Mouse (Mus musculus) left cerebral cortex, postnatal 4 days (tissue): Measurements from ENCODE around the gene Vmn2r63. TPM values are rescaled to one million over a fixed set of nuclear protein-coding genes. Genes with fewer than 3 reads are reported as not detected.
"Not testable (repeated sequence)": the region's sequence is repeated elsewhere in the genome, so short reads cannot be mapped to it uniquely, and the experiment has no call there.

Experiments used
- DNase-seq: peaks from one replicate; pipeline ENCODE4 v3.0.0-alpha.2; 2022
- intact Hi-C: fragments of 180-260 bp; cut with DNase I; formaldehyde crosslinking; loops from one replicate; pipeline ENCODE4 v1.15.1; 2025
- microRNA-seq: library from miRNA; unstranded; fragments of <30 nt; microRNA quantifications from one replicate; pipeline ENCODE4 v1.2.0, GENCODE M21; 2022
- total RNA-seq, 2 experiments: library from RNA; stranded (reverse); gene quantifications; 2 replicates each; pipeline ENCODE4 v1.2.3; 2021

The Vmn2r63 gene
- not detected for total RNA-seq

DNA sequence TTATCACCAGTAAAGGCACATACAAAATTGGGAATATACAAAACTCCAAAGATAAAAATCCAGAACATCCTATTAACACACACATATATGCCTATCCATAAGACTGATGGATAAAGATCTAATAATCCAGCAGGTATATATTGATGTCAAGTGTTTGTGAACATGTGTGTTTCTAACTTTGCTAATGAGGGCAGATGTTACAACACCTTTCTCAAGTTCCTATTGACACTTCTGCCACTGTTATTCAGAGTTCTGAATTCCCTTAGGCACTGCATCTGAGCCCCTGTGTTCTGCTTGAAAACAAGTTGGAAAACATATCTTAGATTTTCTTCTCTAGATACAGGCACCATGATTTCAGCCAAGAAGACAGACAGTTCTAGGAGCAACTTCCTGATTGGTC is at the start of gene Vmn2r63:
Gene Vmn2r63 (minus strand): TSS at position 101 of the 400 bp plus-strand sequence.
- intact Hi-C loops, DNase-seq: not testable (repeated sequence)

DNA sequence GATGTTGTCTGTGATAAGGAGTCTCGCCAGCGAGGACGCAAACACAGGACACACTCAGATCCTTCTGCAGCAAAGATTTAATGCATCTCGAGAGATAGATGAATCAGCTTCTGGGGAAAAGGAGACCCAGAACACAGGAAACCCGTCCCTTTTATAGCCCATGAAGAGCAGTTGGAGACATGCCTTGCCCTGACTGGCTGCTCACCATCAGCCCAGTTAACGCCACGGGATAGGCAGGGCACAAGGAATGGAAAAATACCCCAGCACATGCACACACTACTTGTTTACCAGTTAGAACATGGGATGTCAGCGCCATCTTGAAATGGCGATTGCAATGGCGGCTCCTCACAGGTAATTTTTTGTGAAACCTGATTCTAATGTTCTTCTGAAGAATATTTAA is 47.1 kb upstream of the Vmn2r63 start:
- DNase-seq: no peak
- intact Hi-C loops: no loop called here

GRCm38 (mm10) chr7:42980098-42980497 is 46.5 kb upstream of the Vmn2r63 start:
- intact Hi-C loops: no loop called here
- DNase-seq: no peak

DNA sequence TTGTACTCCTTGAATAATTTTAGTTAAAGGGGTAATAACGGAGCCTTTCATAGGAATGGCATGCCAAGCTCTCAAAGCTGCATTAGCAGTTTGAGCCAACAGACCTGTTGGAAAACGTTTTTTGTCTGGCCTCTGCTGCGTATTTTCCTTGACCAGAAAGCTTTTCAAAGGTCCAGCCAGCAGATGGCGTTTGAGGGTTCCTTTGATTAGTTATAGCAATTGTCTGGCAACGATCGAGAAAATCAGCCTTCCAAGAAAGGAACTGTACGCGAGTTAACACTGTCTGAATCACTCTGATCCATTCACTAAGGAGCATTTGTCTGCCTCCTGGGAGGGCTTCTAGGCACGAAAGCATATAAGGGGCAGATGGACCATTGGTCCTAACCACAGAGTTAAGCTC is 31.6 kb upstream of the Vmn2r63 start:
- intact Hi-C loops: no loop called here
- no peak for DNase-seq

DNA sequence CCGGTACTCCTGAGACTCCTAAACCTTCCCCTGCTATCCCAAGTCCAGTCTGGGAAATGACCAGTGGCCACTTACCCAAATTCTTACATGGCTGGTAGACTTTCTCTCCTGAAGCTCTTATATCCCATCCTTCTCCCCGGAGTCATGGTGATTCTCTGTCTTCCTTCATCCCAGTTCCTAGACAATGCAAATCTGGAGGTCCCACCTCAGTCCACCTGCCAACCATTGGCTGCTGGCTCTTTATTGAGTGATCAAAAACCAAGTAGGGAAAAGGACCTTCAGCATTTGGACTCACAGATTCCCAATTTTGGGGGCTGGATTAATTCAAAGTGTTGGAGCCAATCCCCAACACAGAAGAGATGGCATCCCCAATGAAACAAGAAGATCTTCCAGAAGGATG is 35.6 kb downstream of the Vmn2r63 start:
- intact Hi-C loops, DNase-seq: not testable (repeated sequence)

- intact Hi-C loops: no loop called here
- DNase-seq: no peak
These were observed 55.5 kb downstream of the Vmn2r63 start for GRCm38 (mm10) chr7:42878090-42878489.

DNA sequence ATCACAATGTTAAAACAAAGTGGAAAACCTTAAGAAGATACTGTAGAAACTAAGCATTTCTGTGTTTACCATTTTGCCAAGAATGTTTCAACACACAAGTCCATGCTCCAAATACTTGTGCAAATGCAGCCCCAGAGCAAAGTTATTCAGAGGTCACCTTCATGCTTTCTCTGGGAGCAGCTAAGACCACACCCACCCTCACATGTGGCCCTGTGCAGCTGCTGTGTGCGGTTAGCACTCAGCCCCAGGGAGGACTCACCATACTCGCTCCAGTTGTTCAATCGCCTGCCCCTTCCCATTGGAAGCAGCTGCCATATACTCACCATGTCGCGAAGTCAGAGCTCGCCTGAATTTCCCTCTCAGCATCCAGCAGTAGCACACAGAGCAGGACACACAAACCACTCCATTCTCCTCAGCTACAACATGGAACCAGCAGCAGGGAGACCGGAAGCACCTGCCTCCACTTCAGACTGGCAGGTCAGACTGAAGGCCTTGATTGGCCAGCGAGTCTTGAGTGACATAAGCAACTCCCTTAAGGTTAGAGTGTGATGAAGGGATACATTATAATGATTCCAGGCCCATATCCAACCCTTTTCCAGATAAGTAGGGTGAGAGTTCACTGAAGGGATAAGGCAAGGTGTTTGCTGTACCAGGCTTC is 66.7 kb downstream of the Vmn2r63 start, which contains the start of gene Gm2381:
Gene Gm2381 (minus strand): TSS at position 434 of the 658 bp plus-strand sequence.
- DNase-seq, intact Hi-C loops: not testable (repeated sequence)

Small RNAs within 50 kb of the gene (microRNA-seq; reads per million reads assigned to microRNA genes)
- not detected for gene Gm23256

Other genes starting within 250 kb of the Vmn2r63 start
- gene Zfp975, start 241.1 kb downstream of the Vmn2r63 start, total RNA-seq: 1 to 10 TPM; 8.7 to 8.9 TPM
- not detected for gene Gm17067, start 206.8 kb downstream of the Vmn2r63 start, total RNA-seq
- not detected for gene Vmn2r62, start 140.3 kb downstream of the Vmn2r63 start, total RNA-seq
- under 1 TPM in 1 of 2 experiments, not detected in 1; 0.34 TPM for gene Gm2381, start 66.6 kb downstream of the Vmn2r63 start, total RNA-seq
- not detected for gene Gm9268, start 84.9 kb upstream of the Vmn2r63 start, total RNA-seq
- gene Zfp936, start 180.4 kb upstream of the Vmn2r63 start, total RNA-seq: not detected